Mouse (Mus musculus) kidney, adult 2 months (tissue): ENCODE results near the gene Trappc10. TPM values are rescaled to one million over a fixed set of nuclear protein-coding genes. Genes with fewer than 3 reads are reported as not detected.

ENCODE experiments used
- DNase-seq: peaks from one replicate; pipeline ENCODE4 v3.0.0; 2021
- H3K27ac ChIP-seq: fragments of 200-500 bp; 2 replicates; pipeline ENCODE4 v1.5.1; 2012; ENCODE audit warnings: low read depth, low read length, control low read depth, inconsistent platforms; ENCODE audit not compliant: insufficient read depth
- H3K27me3 ChIP-seq: fragments of 200-500 bp; replicated peaks from 2 replicates; pipeline ENCODE4 v1.6.1; 2012; ENCODE audit warnings: mild to moderate bottlenecking, moderate library complexity, low read length, inconsistent platforms; ENCODE audit not compliant: control insufficient read depth, insufficient read depth
- H3K36me3 ChIP-seq: fragments of 200-500 bp; 2 replicates; pipeline ENCODE4 v1.6.1; 2012; ENCODE audit warnings: mild to moderate bottlenecking, moderate library complexity, low read length, inconsistent platforms; ENCODE audit not compliant: control insufficient read depth, insufficient read depth
- H3K4me1 ChIP-seq: fragments of 200-500 bp; 2 replicates; pipeline ENCODE4 v1.6.1; 2011; ENCODE audit warnings: low read length; ENCODE audit not compliant: control insufficient read depth, insufficient read depth
- H3K4me3 ChIP-seq: fragments of 200-500 bp; 2 replicates; pipeline ENCODE4 v1.5.1; 2011; ENCODE audit warnings: mild to moderate bottlenecking, low read depth, low read length, control low read depth; ENCODE audit not compliant: insufficient read depth
- CTCF ChIP-seq: fragments of 200-500 bp; conservative IDR thresholded peaks from 2 replicates; pipeline ENCODE4 v1.5.1; 2011; ENCODE audit warnings: low read depth, mild to moderate bottlenecking, control low read depth, low read length, moderate library complexity, mixed read lengths; ENCODE audit not compliant: insufficient read depth, insufficient read length
- POLR2A ChIP-seq: fragments of 200-500 bp; IDR thresholded peaks from one replicate; pipeline ENCODE4 v1.6.1; 2011; ENCODE audit warnings: low read depth, low read length, control low read depth
- WGBS: fragments of 180-500 bp; shearing (Covaris S2); methylation state at CpG from one replicate; pipeline ENCODE4 v1.1.7; 2018; 5-methylcytosine and 5-hydroxymethylcytosine counted together
- polyA plus RNA-seq: library from polyadenylated mRNA; depleted of rRNA; stranded (reverse); fragments of >200 nt; gene quantifications from 2 replicates; pipeline ENCODE4 v1.2.3, GENCODE M21; 2012

The Trappc10 gene
- polyA plus RNA-seq, 1 experiment = 45.0 TPM

DNA sequence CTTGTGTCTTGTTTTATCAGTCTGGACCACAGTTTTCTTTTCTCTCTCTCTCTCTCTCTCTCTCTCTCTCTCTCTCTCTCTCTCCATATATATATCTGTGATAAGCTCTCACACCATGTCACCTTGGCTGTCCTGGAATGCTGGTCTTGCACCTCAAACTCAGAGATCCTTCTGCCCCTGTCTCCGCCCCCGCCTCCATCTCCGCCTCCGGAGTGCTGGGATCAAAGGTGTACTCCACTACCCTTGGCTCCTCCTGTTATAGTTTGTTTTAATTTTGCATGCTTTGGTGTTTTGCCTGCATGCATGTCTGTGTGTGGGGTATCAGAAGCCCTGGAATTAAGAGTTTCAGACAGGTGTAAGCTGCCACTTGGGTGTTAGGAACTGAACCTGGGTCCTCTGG, 31.8 kb upstream of the Trappc10 start:
- TF ChIP-seq CTCF = no peak
- no peak for TF ChIP-seq POLR2A
- no peaks in the 10 kb centered on the region for H3K27me3 ChIP-seq
- H3K4me1 ChIP-seq = no peaks in the 10 kb centered on the region; the same call in 1 of the 2 replicates
- DNase-seq = peak; percentile 56
- H3K36me3 ChIP-seq = peaks cover 1% of the 10 kb centered on the region
- H3K4me3 ChIP-seq = no peak overlapping the region
- 54% methylated on average over 4 of the region's 4 CpGs for WGBS
- H3K27ac ChIP-seq = no peak overlapping the region

DNA sequence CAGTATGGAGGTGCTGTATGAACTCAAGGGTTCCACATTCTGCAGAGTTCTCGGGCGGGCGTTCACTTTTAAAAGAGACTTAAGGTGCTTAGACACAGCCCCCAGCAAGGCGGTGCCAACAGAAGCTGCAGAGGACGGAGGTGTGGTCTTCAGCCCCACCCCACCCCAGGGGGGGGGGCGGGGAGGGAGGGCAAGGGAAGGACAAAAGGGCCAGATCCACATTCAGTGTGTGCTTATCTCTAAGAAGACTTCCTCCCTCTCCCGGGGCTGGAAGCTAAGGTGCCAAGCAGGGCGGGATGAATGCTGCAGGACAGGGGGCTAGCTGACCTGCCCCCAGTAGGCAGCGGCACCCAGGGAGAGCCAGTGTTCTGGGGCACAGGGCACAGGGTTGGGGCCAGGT, 28.5 kb upstream of the Trappc10 start:
- 55% methylated on average over 8 of the region's 9 CpGs for WGBS
- Histone ChIP-seq H3K4me1 (no peaks in the 10 kb centered on the region), H3K27me3 (no peaks in the 10 kb centered on the region), H3K36me3 (peaks cover 1% of the 10 kb centered on the region), H3K4me3 (no peak overlapping the region), H3K27ac (no peak overlapping the region)
- no peak for TF ChIP-seq CTCF
- TF ChIP-seq POLR2A = no peak
- peak; percentile 46 for DNase-seq

DNA sequence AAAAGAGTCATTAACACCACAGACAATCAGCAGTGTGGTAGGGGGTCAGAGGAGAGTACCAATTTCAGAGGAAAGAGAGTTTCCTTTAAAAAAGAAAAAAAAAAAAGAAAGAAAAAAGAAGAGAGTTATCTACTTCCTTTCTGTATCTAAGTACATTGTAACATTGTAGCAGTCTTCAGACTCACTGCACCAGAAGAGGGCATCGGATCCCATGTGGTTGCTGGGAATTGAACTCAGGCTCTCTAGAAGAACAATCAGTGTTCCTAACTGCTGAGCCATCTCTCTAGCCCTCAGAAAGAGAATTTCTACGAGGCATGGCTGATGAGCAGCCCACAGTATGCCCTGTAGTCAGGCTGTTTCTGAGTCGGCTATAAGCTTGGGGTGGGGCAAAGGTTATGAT, 21.4 kb upstream of the Trappc10 start:
- Histone ChIP-seq H3K4me3 (no peak overlapping the region), H3K27me3 (no peaks in the 10 kb centered on the region), H3K27ac (no peak overlapping the region), H3K36me3 (no peaks in the 10 kb centered on the region), H3K4me1 (no peaks in the 10 kb centered on the region)
- no peak for TF ChIP-seq POLR2A
- TF ChIP-seq CTCF = peak; percentile 21; the same call in 1 of the 2 replicates
- DNase-seq = no peak
- 43% methylated on average over 3 of the region's 3 CpGs for WGBS

DNA sequence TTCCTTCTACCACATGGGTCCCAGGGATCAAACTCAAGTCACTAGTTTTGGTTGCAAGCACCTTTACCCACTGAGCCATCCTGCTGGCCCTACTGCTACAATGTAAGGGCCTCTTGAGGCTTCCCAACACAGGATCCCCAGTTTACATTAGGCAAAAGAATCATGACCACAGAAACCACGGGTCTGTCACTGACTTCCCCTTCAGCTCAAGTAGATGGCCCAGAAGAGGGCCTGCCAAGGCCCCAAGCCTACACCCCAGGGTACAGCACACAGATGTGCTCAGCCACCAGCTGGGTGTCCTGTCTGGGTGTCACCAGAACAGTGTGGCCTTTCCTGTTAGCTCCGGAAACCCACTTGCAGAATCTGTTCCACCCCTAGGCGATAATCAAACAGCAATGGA, 20.3 kb upstream of the Trappc10 start:
- Histone ChIP-seq H3K4me1 (0 out of 2 replicates have a peak, but pooled peaks cover 4% of the 10 kb centered on the region), H3K4me3 (no peak overlapping the region), H3K27me3 (no peaks in the 10 kb centered on the region), H3K36me3 (no peaks in the 10 kb centered on the region), H3K27ac (no peak overlapping the region)
- WGBS = 72% methylated on average over 3 of the region's 3 CpGs
- DNase-seq = no peak
- TF ChIP-seq CTCF (no peak), POLR2A (no peak)

- Histone ChIP-seq H3K27ac (no peak overlapping the region), H3K4me3 (no peak overlapping the region), H3K4me1 (0 out of 2 replicates have a peak, but pooled peaks cover 4% of the 10 kb centered on the region), H3K27me3 (no peaks in the 10 kb centered on the region), H3K36me3 (no peaks in the 10 kb centered on the region)
- peak; percentile 33 for DNase-seq
- no peak for TF ChIP-seq CTCF
- no peak for TF ChIP-seq POLR2A
- WGBS = 47% methylated on average over 7 of the region's 7 CpGs
Measured at GRCm38 (mm10) chr10:78260916-78261650, 16.6 kb upstream of the Trappc10 start.

DNA sequence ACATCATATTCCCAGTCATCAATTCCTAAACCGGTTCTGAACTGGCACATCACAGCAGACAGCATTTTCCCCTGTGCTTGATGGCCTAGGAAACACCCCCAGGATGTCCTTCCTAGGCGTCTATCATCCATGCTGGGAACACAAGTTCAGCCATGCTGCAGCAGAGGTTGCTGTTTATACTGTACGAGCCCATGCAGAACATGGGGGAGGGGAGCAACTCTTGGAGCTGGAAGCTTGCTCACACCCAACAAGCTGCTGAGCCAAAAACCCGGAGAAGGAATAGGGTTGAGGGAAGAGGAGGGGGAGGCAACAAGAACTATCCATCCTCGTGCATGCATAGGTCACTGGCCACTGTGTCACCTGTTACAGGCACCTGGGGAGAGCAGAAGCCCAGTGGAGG, 15.9 kb upstream of the Trappc10 start:
- no peak overlapping the region for H3K4me3 ChIP-seq
- WGBS = 12% methylated on average over 5 of the region's 5 CpGs
- no peak for DNase-seq
- no peaks in the 10 kb centered on the region for H3K36me3 ChIP-seq
- no peaks in the 10 kb centered on the region for H3K27me3 ChIP-seq
- TF ChIP-seq CTCF = no peak
- TF ChIP-seq POLR2A = no peak
- peak overlapping the region; percentile 17; the same call in 1 of the 2 replicates for H3K27ac ChIP-seq
- 0 out of 2 replicates have a peak, but pooled peaks cover 4% of the 10 kb centered on the region for H3K4me1 ChIP-seq

GRCm38 (mm10) chr10:78259702-78260101, 15.3 kb upstream of the Trappc10 start:
- H3K36me3 ChIP-seq = no peaks in the 10 kb centered on the region
- 45% methylated on average over 6 of the region's 6 CpGs for WGBS
- no peaks in the 10 kb centered on the region for H3K27me3 ChIP-seq
- no peak overlapping the region for H3K4me3 ChIP-seq
- no peak overlapping the region; the same call in 1 of the 2 replicates for H3K27ac ChIP-seq
- 0 out of 2 replicates have a peak, but pooled peaks cover 4% of the 10 kb centered on the region for H3K4me1 ChIP-seq
- DNase-seq = no peak
- TF ChIP-seq CTCF = no peak
- no peak for TF ChIP-seq POLR2A
